Mouse (Mus musculus): ENCODE results near the gene Slc26a8. TPM values are rescaled to one million over a fixed set of nuclear protein-coding genes. Genes with fewer than 3 reads are reported as not detected.

The Slc26a8 gene
- polyA plus RNA-seq (2015; fragmentation: Nextera tagmentation; extraction: Ambion mirVana), result 0.33 and 0.36 TPM in 2 replicates

DNA sequence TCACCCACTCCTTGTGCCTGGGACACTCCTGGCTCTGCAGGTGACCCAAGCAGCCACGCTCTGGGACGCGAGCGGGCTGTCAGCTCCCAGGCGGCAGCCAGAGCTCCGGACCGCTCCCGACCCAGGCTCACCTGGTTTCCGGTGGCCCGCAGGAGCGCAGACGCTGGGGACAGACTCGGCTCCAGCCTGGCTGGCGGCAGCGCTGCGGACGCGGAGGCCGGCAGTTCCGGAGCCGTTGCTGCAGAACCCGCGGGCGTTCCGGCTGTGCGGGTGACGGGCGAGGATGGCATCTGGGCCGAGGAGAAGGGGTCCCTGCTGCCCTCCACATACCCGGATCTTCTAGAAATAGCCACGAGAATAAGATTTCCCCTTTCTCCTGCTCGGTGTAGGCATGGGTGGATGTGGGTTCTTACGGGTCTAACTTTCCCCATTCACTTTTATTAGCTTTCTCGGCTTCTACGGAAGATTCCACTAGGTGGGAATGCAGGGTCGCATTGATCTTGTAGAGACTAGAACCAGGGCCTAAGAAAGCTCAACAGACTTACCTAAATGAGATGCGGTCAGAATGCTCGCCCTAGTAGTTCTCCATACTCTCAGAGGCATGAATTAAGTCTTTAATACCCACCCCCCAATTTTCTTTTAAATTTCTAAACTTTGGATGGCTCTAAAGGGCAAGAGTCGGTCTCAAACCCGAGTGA, at the start of gene Slc26a8:
Slc26a8 (minus strand) TSS at position 648 of the 698 bp plus-strand sequence.

DNA sequence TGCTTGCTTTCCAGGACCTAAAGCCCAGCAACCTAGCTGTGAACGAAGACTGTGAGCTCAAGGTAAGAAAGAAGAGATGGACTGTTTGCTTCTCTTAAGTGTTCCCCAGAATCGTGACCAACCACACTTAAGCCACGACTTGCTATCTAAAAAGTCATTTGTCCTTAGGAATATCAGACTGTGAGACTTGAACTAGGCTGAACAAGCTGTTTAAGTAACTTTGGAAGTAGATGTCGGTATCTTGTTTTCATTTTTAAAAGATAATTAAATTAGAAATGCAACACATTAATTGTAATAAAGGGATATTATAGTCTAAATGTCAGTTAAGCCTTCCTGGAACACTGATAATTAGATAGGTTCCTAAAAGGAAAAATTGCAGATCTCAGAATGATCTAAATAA, 35.8 kb upstream of the Slc26a8 start, which contains the start of gene AC170998.1:
AC170998.1 (plus strand) TSS at position 301 of the 400 bp plus-strand sequence.

DNA sequence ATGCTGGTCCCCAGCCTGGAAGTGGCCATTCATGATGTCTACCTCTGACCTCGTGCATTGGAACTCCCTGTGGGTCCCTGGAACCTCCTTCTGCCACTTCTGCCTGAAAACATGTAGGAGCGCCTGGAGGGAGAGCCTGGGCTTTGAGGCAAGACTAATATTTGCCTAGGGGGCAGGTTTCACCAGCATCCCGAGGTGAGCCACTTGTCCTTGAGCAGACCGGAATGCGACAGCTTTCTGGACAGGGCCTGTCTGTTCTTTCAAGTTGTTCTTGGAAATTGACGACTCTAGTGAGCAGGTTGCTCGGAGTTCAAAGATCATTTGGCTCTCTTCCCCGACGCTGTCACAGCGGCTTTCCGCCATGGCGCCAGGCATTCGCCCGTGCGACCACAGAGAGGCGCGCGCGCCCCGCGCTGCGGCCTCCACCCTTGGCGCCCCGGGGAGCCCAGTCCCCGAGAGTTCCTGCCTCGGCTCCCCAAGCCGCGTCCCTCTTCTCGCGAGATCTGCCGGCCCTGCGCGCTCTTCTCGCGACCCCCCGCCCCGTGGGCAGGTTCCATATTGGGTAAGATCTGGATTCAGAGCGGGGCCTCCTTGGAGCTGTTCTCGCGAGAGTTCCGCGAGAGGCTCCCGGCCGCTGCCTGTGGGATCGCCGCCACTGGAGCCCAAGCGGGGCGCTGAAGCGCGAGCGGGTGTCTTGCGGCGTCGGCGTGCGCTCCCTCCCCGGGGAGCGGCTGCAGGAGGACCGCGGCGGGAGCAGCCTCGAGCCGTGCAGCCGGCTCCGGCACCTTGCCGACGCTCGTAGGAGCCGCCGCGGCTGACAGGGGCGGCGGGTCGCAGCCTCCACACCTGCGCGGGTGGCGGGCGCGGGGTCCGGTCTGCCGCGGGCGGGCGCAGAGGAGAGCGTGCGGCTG, 998 bp upstream of the Slc26a8 start, which contains the start of gene Mapk14:
Mapk14 (plus strand) TSS at position 554 of the 911 bp plus-strand sequence.

DNA sequence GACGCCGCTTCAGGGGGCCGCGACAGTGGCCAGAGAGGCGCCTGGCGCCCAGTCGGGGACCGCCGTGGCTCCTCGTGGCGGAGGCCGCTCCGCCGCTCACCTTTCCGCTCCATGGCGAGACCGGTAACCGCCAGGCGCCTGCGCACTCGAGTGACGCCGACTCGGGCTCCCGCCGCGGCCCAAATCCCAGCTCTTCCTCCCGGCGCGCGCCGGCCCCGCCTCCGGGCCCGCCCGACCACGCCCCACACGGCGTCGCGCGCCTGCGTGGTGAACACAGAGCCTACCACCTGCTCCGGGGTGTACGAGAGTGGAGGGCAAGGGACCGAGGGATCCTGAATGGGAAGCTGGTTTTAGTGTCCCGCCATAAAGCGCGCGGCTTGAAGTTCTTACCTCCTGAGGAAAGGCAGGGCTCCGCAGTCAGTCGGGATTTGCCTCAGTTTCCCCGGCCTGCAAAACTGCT, 67.7 kb downstream of the Slc26a8 start, which contains the start of gene Srpk1:
Srpk1 (minus strand) TSS at position 410 of the 460 bp plus-strand sequence.

Other genes starting within 250 kb of the Slc26a8 start
- 12.4 and 15.0 TPM in 2 replicates for gene Fkbp5, start 172.7 kb downstream of the Slc26a8 start, polyA plus RNA-seq (2015; fragmentation: Nextera tagmentation; extraction: Ambion mirVana)
- not detected in 2 replicates for gene Armc12, start 159.4 kb downstream of the Slc26a8 start, polyA plus RNA-seq (2015; fragmentation: Nextera tagmentation; extraction: Ambion mirVana)
- not detected in 2 replicates for gene Clpsl2, start 140.8 kb downstream of the Slc26a8 start, polyA plus RNA-seq (2015; fragmentation: Nextera tagmentation; extraction: Ambion mirVana)
- gene Clps, start 129.5 kb downstream of the Slc26a8 start, polyA plus RNA-seq (2015; fragmentation: Nextera tagmentation; extraction: Ambion mirVana), result 0.22 TPM in 1 of 2 replicates, not detected in the other
- 0.28 and 0.30 TPM in 2 replicates for gene Lhfpl5, start 114.6 kb downstream of the Slc26a8 start, polyA plus RNA-seq (2015; fragmentation: Nextera tagmentation; extraction: Ambion mirVana)
- gene Srpk1, start 67.5 kb downstream of the Slc26a8 start, polyA plus RNA-seq (2015; fragmentation: Nextera tagmentation; extraction: Ambion mirVana), result 39.4 and 42.8 TPM in 2 replicates
- 37.0 and 41.2 TPM in 2 replicates for gene Mapk14, start 1.1 kb upstream of the Slc26a8 start, polyA plus RNA-seq (2015; fragmentation: Nextera tagmentation; extraction: Ambion mirVana)
- 2.0 and 2.2 TPM in 2 replicates for gene AC170998.1, start 35.9 kb upstream of the Slc26a8 start, polyA plus RNA-seq (2015; fragmentation: Nextera tagmentation; extraction: Ambion mirVana)
- 27.3 and 28.6 TPM in 2 replicates for gene Mapk13, start 79.1 kb upstream of the Slc26a8 start, polyA plus RNA-seq (2015; fragmentation: Nextera tagmentation; extraction: Ambion mirVana)
- gene Brpf3, start 110.9 kb upstream of the Slc26a8 start, polyA plus RNA-seq (2015; fragmentation: Nextera tagmentation; extraction: Ambion mirVana), result 3.9 and 4.4 TPM in 2 replicates
- 0.02 and 0.04 TPM in 2 replicates for gene Pnpla1, start 168.2 kb upstream of the Slc26a8 start, polyA plus RNA-seq (2015; fragmentation: Nextera tagmentation; extraction: Ambion mirVana)
- gene 4930539E08Rik, start 225.1 kb upstream of the Slc26a8 start, polyA plus RNA-seq (2015; fragmentation: Nextera tagmentation; extraction: Ambion mirVana), result 0.05 TPM in 1 of 2 replicates, not detected in the other

Measured in urinary bladder, postnatal 0 days (tissue).